Mouse (Mus musculus): Measurements from ENCODE around the gene Actl11. TPM values are rescaled to one million over a fixed set of nuclear protein-coding genes. Genes with fewer than 3 reads are reported as not detected.

The Actl11 gene
- polyA plus RNA-seq, 1 experiment = not detected

- TF ChIP-seq CTCF (IDR thresholded peaks at IDR 0.05; ENCODE audit: insufficient read depth, low read depth, low read length) = no peak
- TF ChIP-seq POLR2A (IDR thresholded peaks at IDR 0.05; ENCODE audit: insufficient read depth, low read depth, low read length) = no peak
- WGBS = 93% methylated on average over 12 of the region's 12 CpGs
- Histone ChIP-seq H3K4me1 (ENCODE audit: control insufficient read depth, insufficient read depth, low read length) (peaks cover 31% of the 10 kb centered on the region), H3K4me3 (ENCODE audit: insufficient read depth, low read depth, low read length) (no peak overlapping the region), H3K27ac (ENCODE audit: insufficient read depth, low read depth, low read length) (no peak overlapping the region)
Measured at GRCm38 (mm10) chr9:107978815-107979214, 50.5 kb downstream of the Actl11 start.

Other genes with a start within 250 kb of the Actl11 start
- gene Gnat1, start 248.8 kb upstream of the Actl11 start, polyA plus RNA-seq (2012; ENCODE audit: insufficient read depth, insufficient read length, low replicate concordance, missing spikeins) = not detected in 2 replicates
- not detected in 2 replicates for gene Sema3f, start 218.0 kb upstream of the Actl11 start, polyA plus RNA-seq (2012; ENCODE audit: insufficient read depth, insufficient read length, low replicate concordance, missing spikeins)
- gene Rbm5, start 157.5 kb upstream of the Actl11 start, polyA plus RNA-seq (2012; ENCODE audit: insufficient read depth, insufficient read length, low replicate concordance, missing spikeins) = 401 and 773 TPM in 2 replicates
- gene Rbm6, start 55.2 kb upstream of the Actl11 start, polyA plus RNA-seq (2012; ENCODE audit: insufficient read depth, insufficient read length, low replicate concordance, missing spikeins) = 246 and 345 TPM in 2 replicates
- gene Mon1a, start 40.3 kb upstream of the Actl11 start, polyA plus RNA-seq (2012; ENCODE audit: insufficient read depth, insufficient read length, low replicate concordance, missing spikeins) = not detected in 2 replicates
- gene Mst1r, start 21.6 kb upstream of the Actl11 start, polyA plus RNA-seq (2012; ENCODE audit: insufficient read depth, insufficient read length, low replicate concordance, missing spikeins) = not detected in 2 replicates
- gene Camkv, start 7.2 kb downstream of the Actl11 start, polyA plus RNA-seq (2012; ENCODE audit: insufficient read depth, insufficient read length, low replicate concordance, missing spikeins) = not detected in 2 replicates
- gene Traip, start 21.7 kb downstream of the Actl11 start, polyA plus RNA-seq (2012; ENCODE audit: insufficient read depth, insufficient read length, low replicate concordance, missing spikeins) = not detected in 2 replicates
- gene Uba7, start 47.0 kb downstream of the Actl11 start, polyA plus RNA-seq (2012; ENCODE audit: insufficient read depth, insufficient read length, low replicate concordance, missing spikeins) = not detected in 2 replicates
- gene Gm20661, start 54.6 kb downstream of the Actl11 start, polyA plus RNA-seq (2012; ENCODE audit: insufficient read depth, insufficient read length, low replicate concordance, missing spikeins) = not detected in 2 replicates
- not detected in 2 replicates for gene Inka1, start 57.4 kb downstream of the Actl11 start, polyA plus RNA-seq (2012; ENCODE audit: insufficient read depth, insufficient read length, low replicate concordance, missing spikeins)
- gene Cdhr4, start 64.0 kb downstream of the Actl11 start, polyA plus RNA-seq (2012; ENCODE audit: insufficient read depth, insufficient read length, low replicate concordance, missing spikeins) = not detected in 2 replicates
- gene Gm20662, start 67.9 kb downstream of the Actl11 start, polyA plus RNA-seq (2012; ENCODE audit: insufficient read depth, insufficient read length, low replicate concordance, missing spikeins) = not detected in 2 replicates
- gene Ip6k1, start 74.0 kb downstream of the Actl11 start, polyA plus RNA-seq (2012; ENCODE audit: insufficient read depth, insufficient read length, low replicate concordance, missing spikeins) = 406 TPM in 1 of 2 replicates, not detected in the other
- not detected in 2 replicates for gene Gmppb, start 120.8 kb downstream of the Actl11 start, polyA plus RNA-seq (2012; ENCODE audit: insufficient read depth, insufficient read length, low replicate concordance, missing spikeins)
- gene Amigo3, start 124.7 kb downstream of the Actl11 start, polyA plus RNA-seq (2012; ENCODE audit: insufficient read depth, insufficient read length, low replicate concordance, missing spikeins) = not detected in 2 replicates
- gene Mst1, start 152.0 kb downstream of the Actl11 start, polyA plus RNA-seq (2012; ENCODE audit: insufficient read depth, insufficient read length, low replicate concordance, missing spikeins) = not detected in 2 replicates
- not detected in 2 replicates for gene Rnf123, start 154.9 kb downstream of the Actl11 start, polyA plus RNA-seq (2012; ENCODE audit: insufficient read depth, insufficient read length, low replicate concordance, missing spikeins)
- gene Apeh, start 166.1 kb downstream of the Actl11 start, polyA plus RNA-seq (2012; ENCODE audit: insufficient read depth, insufficient read length, low replicate concordance, missing spikeins) = not detected in 2 replicates

All from olfactory bulb, adult 2 months (tissue).